Mouse (Mus musculus) kidney, adult 8-10 months (tissue): ENCODE data around the gene Tkt.

Experiments
- DNase-seq, 2 experiments: peaks; one replicate each; pipeline ENCODE4 v3.0.0; 2022

Tkt gene

GRCm38 (mm10) chr14:30586780-30587461 lies 38.8 kb downstream of the Tkt start:
- no peak for DNase-seq

GRCm38 (mm10) chr14:30590041-30590645 lies 42.0 kb downstream of the Tkt start:
- DNase-seq = no peak

- no peak for DNase-seq
Measured at GRCm38 (mm10) chr14:30590918-30591317, 42.8 kb downstream of the Tkt start.

- peak; percentile 58 to 81 for DNase-seq
Measured at GRCm38 (mm10) chr14:30591417-30591816, 43.3 kb downstream of the Tkt start.

- DNase-seq = peak; percentile 50 to 52
Measured at GRCm38 (mm10) chr14:30593279-30594091, 45.3 kb downstream of the Tkt start.

GRCm38 (mm10) chr14:30594092-30594695 lies 46.0 kb downstream of the Tkt start:
- no peak for DNase-seq

GRCm38 (mm10) chr14:30595576-30596313 lies 47.6 kb downstream of the Tkt start:
- DNase-seq = no peak

- no peak for DNase-seq
Measured at GRCm38 (mm10) chr14:30596407-30596806, 48.2 kb downstream of the Tkt start.

GRCm38 (mm10) chr14:30597142-30597541 lies 49.0 kb downstream of the Tkt start:
- DNase-seq = no peak

GRCm38 (mm10) chr14:30606817-30607216 lies 58.7 kb downstream of the Tkt start:
- DNase-seq = no peak

- DNase-seq = no peak
Measured at GRCm38 (mm10) chr14:30607696-30608095, 59.5 kb downstream of the Tkt start.

- no peak for DNase-seq
Measured at GRCm38 (mm10) chr14:30608176-30608575, 60.0 kb downstream of the Tkt start.

GRCm38 (mm10) chr14:30609499-30609898 lies 61.3 kb downstream of the Tkt start:
- DNase-seq = no peak

GRCm38 (mm10) chr14:30610304-30610703 lies 62.1 kb downstream of the Tkt start:
- no peak for DNase-seq

GRCm38 (mm10) chr14:30610940-30611339 lies 62.8 kb downstream of the Tkt start:
- no peak for DNase-seq

GRCm38 (mm10) chr14:30612523-30612922 lies 64.4 kb downstream of the Tkt start:
- peak in 1 of 2 experiments; percentile 72 for DNase-seq

- DNase-seq = no peak
Measured at GRCm38 (mm10) chr14:30612962-30613715, 65.0 kb downstream of the Tkt start.

- no peak for DNase-seq
Measured at GRCm38 (mm10) chr14:30616751-30617150, 68.6 kb downstream of the Tkt start.

- no peak for DNase-seq
Measured at GRCm38 (mm10) chr14:30618746-30619275, 70.7 kb downstream of the Tkt start.

- DNase-seq = no peak
Measured at GRCm38 (mm10) chr14:30619982-30620578, 71.9 kb downstream of the Tkt start.

- peak; percentile 80 to 84 for DNase-seq
Measured at GRCm38 (mm10) chr14:30622130-30622529, 74.0 kb downstream of the Tkt start.
